Mouse (Mus musculus) T-helper 2 cell (primary cell): Measurements from ENCODE around the gene Cntfr.
"Not testable (repeated sequence)": the region's sequence is repeated elsewhere in the genome, so short reads cannot be mapped to it uniquely, and the experiment has no call there.

Source experiments
- in situ Hi-C: fragments of 300-600 bp; cut with MboI, MseI; formaldehyde crosslinking; loops from one replicate; pipeline ENCODE4 v1.15.1; 2025; ENCODE audit warnings: high pct_unique_total_duplicates

The Cntfr gene

GRCm38 (mm10) chr4:41711705-41712375 lies 15.0 kb upstream of the Cntfr start:
- in situ Hi-C loops, result loop anchor here (10.0 kb wide), 2 partner anchors 867 to 1447 kb away; partner anchors contain the start of genes Smim27 and Topors

DNA sequence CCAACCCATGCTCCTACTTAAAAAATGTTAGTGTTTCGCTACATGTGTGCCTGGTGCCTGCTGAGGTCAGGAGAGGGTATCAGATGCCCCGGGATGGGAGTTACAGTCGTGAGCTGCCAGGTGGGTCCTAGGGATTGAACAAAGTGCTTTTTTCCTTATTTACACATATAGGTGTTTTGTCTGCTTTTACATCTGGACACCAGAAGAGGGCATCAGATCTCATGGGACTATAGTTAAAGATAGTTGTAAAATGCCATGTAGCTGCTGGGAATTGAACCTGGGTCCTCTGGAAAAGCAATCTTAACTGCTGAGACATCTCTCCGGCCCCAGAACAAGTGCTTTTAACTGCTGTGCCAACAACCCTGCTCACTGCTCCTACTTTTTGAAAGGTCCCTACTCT lies 13.3 kb upstream of the Cntfr start:
- in situ Hi-C loops, result loop anchor here (10.0 kb wide), 2 partner anchors 865 to 1445 kb away; partner anchors contain the start of genes Smim27 and Topors

DNA sequence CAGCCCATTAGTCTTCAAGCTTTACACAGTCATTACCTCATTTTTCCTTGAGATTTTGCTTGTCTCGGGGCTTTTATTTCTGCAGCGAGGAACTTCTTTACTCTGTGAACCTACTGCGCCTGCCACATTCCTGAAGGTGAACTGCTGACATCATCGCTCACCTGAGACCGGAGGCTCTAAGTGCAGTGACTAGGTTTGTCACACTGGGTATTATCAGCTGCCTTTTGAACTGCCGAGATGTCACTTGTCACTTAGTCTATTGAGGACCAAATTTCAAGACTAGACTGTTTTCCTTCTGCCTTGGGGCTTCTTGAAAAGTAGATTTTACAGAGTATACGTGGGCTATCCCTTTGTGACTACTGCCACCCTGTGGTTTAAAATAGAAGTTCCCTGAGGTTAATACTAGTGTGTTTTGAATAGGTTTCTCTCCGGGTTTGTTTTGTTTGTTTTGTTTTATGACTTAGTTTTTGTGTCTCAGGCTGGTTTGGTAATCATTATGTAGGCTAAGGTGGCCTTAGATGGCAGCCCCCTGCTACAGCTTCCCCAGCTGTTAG lies 11.4 kb upstream of the Cntfr start:
- in situ Hi-C loops, result loop anchor here (5.0 kb wide), 1 partner anchor 151 kb away; no protein-coding TSS in a partner anchor

DNA sequence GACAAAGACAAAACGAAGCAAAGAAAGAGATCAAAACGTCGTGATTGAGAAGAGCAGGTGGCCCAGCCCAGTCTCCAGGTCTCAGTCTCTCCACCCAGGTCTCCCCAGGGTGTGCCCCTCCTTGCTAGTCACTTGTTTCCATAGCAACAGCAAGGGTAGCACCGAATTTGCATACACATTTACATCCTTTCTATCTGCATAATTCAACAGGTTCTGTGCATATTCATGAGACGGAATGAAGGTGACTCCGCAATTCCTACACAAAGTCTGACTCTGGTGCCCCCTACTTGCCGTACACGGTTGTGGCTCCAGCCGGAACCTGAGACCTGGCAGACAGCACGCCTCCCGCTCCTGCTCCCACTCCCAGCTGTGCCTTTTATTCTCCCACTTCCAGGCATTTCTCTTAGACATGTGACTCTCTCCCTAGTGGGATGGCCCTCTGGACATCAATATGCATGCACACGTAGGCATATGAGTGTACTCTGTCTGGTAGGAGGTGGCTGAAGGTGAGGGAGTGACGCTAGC lies 10.2 kb upstream of the Cntfr start:
- in situ Hi-C loops, result loop anchor here (5.0 kb wide), 1 partner anchor 150 kb away; no protein-coding TSS in a partner anchor

- in situ Hi-C loops, result loop anchor here (5.0 kb wide), 1 partner anchor 149 kb away; no protein-coding TSS in a partner anchor
Measured at GRCm38 (mm10) chr4:41705922-41706754, 9.2 kb upstream of the Cntfr start.

DNA sequence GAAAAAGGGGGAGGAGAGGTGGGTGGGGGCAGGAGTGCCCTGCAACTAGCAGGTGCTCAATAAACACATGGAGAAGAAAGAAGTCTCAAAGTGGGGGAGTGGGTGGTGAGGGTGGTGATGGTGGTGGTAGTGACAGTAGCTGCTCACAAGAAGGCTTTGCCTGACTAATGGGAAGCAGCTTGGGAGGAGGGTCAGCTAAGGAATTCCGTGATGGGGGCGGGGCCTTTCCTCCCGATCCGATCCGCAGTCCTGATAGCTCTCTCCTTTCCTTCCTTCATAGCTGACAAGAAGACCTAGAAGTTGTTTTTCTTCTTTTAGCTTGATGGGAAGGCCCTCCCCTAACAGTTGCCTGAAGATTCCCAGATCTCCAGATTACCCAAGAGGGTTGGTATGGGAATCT lies 7.8 kb upstream of the Cntfr start:
- in situ Hi-C loops, result loop anchor here (5.0 kb wide), 1 partner anchor 147 kb away; no protein-coding TSS in a partner anchor

DNA sequence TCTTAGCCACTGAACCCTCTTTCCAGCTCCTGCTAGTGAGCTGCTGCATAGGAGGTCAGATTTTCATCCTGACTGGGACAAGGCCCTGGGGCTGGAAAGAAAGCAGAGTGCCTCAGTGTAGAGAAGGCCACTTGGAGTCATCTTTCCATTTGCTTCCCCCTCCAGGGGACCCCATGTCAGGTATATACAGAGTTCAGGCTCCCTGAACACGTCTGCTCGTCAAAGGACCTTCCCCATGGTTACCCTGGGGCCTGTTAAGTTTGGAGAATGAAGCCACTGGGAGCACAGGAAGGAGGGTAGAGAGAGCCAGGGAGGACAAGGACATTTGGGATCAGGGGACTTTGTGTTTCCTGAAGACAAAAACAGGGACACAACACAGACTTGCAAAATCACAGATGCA lies 5.3 kb upstream of the Cntfr start:
- in situ Hi-C loops, result not testable (repeated sequence)

DNA sequence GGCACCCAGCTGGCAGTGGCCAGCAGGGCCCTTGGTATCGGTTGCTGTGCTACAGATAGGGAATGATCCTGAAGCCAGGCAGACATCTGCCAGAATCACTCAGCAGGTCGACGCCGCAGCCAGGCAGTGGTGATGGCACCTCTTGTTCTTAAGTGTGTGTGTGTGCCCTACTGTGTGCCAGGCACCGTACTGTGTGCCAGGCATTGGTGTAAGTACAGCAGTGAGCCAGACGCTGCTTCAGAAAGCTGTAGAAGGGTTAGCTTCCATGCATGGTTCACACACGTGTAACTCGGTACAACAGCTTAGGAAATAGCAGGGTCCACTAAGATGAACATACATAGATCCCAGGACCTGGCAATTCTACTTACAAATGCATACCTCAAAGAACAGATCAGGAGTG lies 3.3 kb upstream of the Cntfr start:
- in situ Hi-C loops, result not testable (repeated sequence)

DNA sequence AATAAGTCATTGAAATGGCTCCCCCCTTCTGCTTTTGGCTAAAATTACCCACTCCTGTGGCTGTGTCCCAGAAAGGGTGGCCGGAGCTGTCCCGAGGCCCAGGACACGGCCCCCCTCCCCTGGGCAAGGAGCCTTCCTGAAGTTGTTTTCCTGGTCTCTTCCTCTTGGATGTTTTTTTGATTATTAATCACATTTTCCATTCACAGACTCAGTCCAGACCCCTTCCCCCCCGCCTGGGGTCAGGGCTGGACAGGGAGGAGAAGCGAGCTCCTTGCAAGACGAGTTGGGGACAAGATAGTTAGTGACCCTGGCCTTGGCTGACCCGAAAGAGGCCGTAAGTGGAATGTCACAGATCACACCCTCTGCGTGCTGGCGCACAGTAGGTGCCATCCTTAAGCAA lies 2.9 kb upstream of the Cntfr start, which contains the start of gene Il11ra1:
TSS of gene Il11ra1 (plus strand) at position 207 of the 400 bp plus-strand sequence.
- in situ Hi-C loops, result loop anchor here (5.0 kb wide), 2 partner anchors 473 to 968 kb away; no protein-coding TSS in a partner anchor

- in situ Hi-C loops, result loop anchor here (5.0 kb wide), 2 partner anchors 474 to 969 kb away; no protein-coding TSS in a partner anchor
Measured at GRCm38 (mm10) chr4:41698421-41699016, 1.6 kb upstream of the Cntfr start.

DNA sequence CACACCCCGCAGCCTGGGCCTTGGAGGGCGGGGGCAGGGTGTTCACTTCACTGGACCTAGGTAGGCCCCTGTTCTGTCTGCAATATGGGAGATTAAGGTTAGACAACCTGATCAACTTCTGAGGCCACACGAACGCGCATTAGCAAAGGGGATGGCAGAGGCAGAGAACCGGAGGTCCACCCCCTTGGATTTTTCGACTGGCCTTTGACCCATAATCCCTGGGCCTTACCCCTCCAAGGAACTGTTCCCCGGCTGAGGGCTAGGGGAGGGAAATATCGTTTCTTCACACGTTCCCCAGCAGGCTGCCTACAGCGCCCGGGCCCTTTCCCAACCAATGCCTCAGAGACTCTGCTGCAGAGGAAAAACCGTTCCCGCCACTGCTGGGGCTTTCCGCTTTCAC lies 437 bp downstream of the Cntfr start:
- in situ Hi-C loops, result loop anchor here (5.0 kb wide), 2 partner anchors 476 to 971 kb away; no protein-coding TSS in a partner anchor

GRCm38 (mm10) chr4:41695800-41696199 lies 1.1 kb downstream of the Cntfr start:
- in situ Hi-C loops, result loop anchor here (5.0 kb wide), 2 partner anchors 477 to 972 kb away; no protein-coding TSS in a partner anchor

DNA sequence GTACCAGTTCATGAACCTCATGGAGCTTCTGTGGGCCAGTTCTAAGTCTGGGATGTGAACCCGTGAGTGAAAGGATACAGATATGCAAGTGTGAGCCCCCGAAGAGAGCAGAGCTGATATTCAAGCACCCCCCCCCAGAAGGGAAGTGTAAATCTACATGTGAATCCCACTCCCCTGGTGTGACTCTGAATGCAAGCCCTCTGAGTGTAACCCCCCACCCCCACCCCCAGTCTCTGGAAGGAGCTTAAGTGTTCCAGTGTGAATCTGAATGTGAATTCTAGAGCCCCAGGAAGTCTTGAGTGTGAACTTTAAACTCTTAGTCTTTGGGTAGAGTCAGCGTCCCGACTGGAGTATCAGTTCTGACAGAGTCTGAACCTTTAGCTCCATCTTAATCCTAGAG lies 3.4 kb downstream of the Cntfr start:
- in situ Hi-C loops, result not testable (repeated sequence)

DNA sequence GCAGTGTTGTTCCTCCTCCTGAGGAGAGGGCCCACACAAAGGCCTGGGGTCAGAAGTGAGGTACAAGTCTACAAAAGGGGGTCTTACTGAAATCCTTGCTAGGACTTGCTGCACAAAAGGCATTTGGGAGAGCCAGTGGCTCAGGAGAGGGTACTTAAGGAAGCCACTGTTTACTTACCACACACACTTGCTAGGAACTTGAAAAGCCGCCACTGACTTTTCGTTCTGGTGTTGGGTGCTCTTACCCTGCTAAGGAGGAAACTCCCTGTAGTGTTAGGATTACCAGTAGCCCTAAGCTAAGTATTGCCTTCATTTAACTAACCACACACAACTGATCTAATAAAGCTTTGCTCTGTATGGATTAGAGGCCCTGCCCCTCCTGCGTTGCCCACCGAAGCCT lies 6.9 kb downstream of the Cntfr start:
- in situ Hi-C loops, result not testable (repeated sequence)

DNA sequence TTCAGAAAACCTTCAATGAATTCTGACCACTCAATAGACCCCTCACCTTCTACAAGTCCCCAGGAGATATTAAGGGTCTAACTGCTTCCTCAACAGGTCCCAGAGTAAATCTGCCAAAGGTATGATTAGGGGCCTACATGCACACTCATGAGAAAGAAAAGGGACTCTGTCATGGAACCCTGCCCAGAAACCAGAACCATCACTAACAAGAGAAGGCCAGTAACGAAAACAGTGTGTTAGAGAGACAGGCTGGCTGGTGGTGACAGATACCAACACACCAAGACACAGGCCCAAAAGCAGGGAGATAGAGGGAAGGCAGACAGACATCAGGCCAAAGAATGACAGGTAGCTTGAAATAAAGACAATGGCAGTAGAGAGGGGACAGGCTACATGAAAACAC lies 8.3 kb downstream of the Cntfr start:
- in situ Hi-C loops, result not testable (repeated sequence)

- in situ Hi-C loops, result not testable (repeated sequence)
Measured at GRCm38 (mm10) chr4:41685882-41686492, 10.9 kb downstream of the Cntfr start.

GRCm38 (mm10) chr4:41684931-41685453 lies 11.9 kb downstream of the Cntfr start:
- in situ Hi-C loops, result not testable (repeated sequence)

DNA sequence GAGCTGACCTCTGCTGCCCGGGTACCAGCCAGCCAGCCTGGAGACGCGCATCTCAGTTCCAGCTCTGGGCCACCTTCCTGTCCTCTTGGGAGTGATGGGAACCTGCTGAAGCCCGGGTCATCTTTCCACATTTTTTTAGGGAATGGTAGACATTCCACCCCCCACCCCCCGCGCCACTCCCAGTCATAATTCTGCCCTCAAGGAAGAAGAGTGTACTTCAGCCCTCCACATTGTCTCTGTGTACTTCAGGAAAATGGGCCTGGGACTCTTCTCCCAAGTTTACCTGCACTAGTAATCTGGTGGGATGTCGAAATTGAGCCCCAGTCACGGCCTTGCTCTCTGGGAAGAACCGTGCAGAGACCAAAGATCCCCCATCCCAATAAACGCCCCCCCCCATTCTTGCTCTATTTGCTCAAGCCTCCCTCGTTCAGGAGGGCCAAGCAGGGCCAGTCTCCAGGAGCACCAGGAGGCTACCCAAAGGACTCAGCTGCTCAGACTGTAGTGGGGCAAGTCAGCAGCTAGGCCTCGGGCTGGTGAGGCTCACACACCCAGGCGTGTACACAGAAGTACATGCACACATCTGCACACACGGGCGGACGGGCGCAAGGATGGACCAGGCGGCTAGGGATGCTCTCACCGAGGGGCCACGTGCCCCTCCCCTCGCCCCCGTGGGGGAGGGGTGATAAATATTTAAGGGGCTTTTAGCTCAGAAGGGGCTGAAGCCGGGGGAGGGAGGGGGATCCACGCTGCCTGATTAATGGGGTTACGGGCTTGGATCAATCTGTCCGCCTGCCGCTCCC lies 12.6 kb downstream of the Cntfr start:
- in situ Hi-C loops, result not testable (repeated sequence)

DNA sequence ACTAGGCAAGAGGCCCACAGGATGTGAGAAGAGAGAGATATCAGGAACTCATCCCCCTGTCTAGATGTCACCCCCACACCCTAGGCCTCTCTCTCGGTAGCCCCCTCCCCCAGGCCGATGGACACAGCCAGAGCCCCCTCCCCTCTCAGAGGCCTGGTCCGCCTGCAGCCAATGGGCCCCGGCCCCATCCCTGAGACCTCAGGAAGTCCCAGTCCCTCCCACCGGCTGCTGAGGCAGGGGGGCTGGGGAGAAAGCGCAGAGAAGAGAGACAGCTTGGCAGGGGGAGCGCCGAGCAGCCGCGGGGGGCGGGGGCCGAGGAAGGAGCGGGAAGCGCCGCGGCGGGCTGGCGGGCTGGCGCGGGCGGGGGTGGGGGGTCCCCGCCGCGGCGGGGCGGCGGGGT lies 13.6 kb downstream of the Cntfr start:
- in situ Hi-C loops, result not testable (repeated sequence)

- in situ Hi-C loops, result no loop called here
Measured at GRCm38 (mm10) chr4:41682789-41683188, 14.1 kb downstream of the Cntfr start.
